Mouse (Mus musculus) megakaryocyte, embryonic 14.5 days (primary cell): Measurements from ENCODE around the gene Map3k4. TPM values are rescaled to one million over a fixed set of nuclear protein-coding genes. Genes with fewer than 3 reads are reported as not detected.
A peak's percentile ranks its signal among the peaks of the same experiment; 100 is the strongest.

ENCODE experiments used
- H3K27me3 ChIP-seq: replicated peaks from 2 replicates; pipeline ENCODE3; 2012; ENCODE audit warnings: inconsistent platforms
- H3K36me3 ChIP-seq: replicated peaks from 2 replicates; pipeline ENCODE3; 2012; ENCODE audit warnings: low read length, inconsistent platforms, mixed read lengths
- H3K4me1 ChIP-seq: 2 replicates; pipeline ENCODE4 v1.6.1; 2012; ENCODE audit warnings: inconsistent platforms
- H3K4me3 ChIP-seq: replicated peaks from 2 replicates; pipeline ENCODE3; 2012; ENCODE audit warnings: moderate library complexity, mild to moderate bottlenecking, inconsistent platforms
- H3K9me3 ChIP-seq: 2 replicates; pipeline ENCODE4 v1.6.1; 2012; ENCODE audit warnings: inconsistent platforms
- FLI1 ChIP-seq: IDR thresholded peaks from 2 replicates; pipeline ENCODE4 v1.6.1; 2012; ENCODE audit warnings: low read length, inconsistent platforms, mixed read lengths
- GATA1 ChIP-seq: IDR thresholded peaks from 3 replicates; pipeline ENCODE4 v1.6.1; 2012; ENCODE audit warnings: mixed read lengths, low read length, inconsistent platforms, borderline replicate concordance
- polyA plus RNA-seq: library from polyadenylated mRNA; stranded (reverse); fragments of >175 nt; gene quantifications from 2 replicates; pipeline ENCODE4 v1.2.3, GENCODE M21; 2012; ENCODE audit warnings: low replicate concordance; ENCODE audit not compliant: insufficient read depth

Map3k4 gene
- 4.9 and 34.0 TPM in 2 replicates for polyA plus RNA-seq

GRCm38 (mm10) chr17:12318663-12319201, at the start of gene Map3k4:
Gene Map3k4 (minus strand): TSS chr17:12318796.
- no peak for TF ChIP-seq FLI1
- no peak for TF ChIP-seq GATA1
- Histone ChIP-seq H3K4me3 (peak within 1 kb of the TSS; percentile 99), H3K9me3 (no peaks in the 10 kb centered on the region), H3K36me3 (peaks cover 3% of the 10 kb centered on the region), H3K27me3 (peaks cover 2% of the 10 kb centered on the region), H3K4me1 (peaks cover 59% of the 10 kb centered on the region)

- Histone ChIP-seq H3K36me3 (no peaks in the 10 kb centered on the region), H3K9me3 (no peaks in the 10 kb centered on the region), H3K4me3 (peak overlapping the region; percentile 42), H3K4me1 (peaks cover 26% of the 10 kb centered on the region), H3K27me3 (peaks cover 12% of the 10 kb centered on the region)
- TF ChIP-seq FLI1, result no peak
Observed at GRCm38 (mm10) chr17:12367373-12367930, 48.9 kb upstream of the Map3k4 start.

GRCm38 (mm10) chr17:12364426-12364735, 45.8 kb upstream of the Map3k4 start:
- Histone ChIP-seq H3K27me3 (peaks cover 14% of the 10 kb centered on the region), H3K4me1 (peaks cover 21% of the 10 kb centered on the region), H3K4me3 (peak overlapping the region; percentile 85), H3K9me3 (no peaks in the 10 kb centered on the region), H3K36me3 (no peaks in the 10 kb centered on the region)
- TF ChIP-seq FLI1, result no peak
- TF ChIP-seq GATA1, result no peak

- peaks cover 21% of the 10 kb centered on the region for H3K4me1 ChIP-seq
- no peaks in the 10 kb centered on the region for H3K36me3 ChIP-seq
- no peaks in the 10 kb centered on the region for H3K9me3 ChIP-seq
- H3K27me3 ChIP-seq, result peaks cover 17% of the 10 kb centered on the region
- no peak for TF ChIP-seq FLI1
- TF ChIP-seq GATA1, result no peak
- peak overlapping the region; percentile 85 for H3K4me3 ChIP-seq
Observed at GRCm38 (mm10) chr17:12363601-12364425, 45.2 kb upstream of the Map3k4 start.

GRCm38 (mm10) chr17:12359876-12360275, 41.3 kb upstream of the Map3k4 start:
- H3K4me3 ChIP-seq, result no peak overlapping the region
- no peaks in the 10 kb centered on the region for H3K9me3 ChIP-seq

GRCm38 (mm10) chr17:12352781-12353180, 34.2 kb upstream of the Map3k4 start:
- H3K4me1 ChIP-seq, result no peaks in the 10 kb centered on the region
- H3K4me3 ChIP-seq, result no peak overlapping the region
- H3K27me3 ChIP-seq, result peaks cover 17% of the 10 kb centered on the region
- no peaks in the 10 kb centered on the region for H3K36me3 ChIP-seq
- TF ChIP-seq GATA1 (no peak), FLI1 (no peak)
- peaks cover 15% of the 10 kb centered on the region; the same call in 1 of the 2 replicates for H3K9me3 ChIP-seq

More at GRCm38 (mm10) chr17:12359876-12360275, 41.3 kb upstream of the Map3k4 start:
- TF ChIP-seq GATA1 (no peak), FLI1 (no peak)
- H3K4me1 ChIP-seq, result peaks cover 13% of the 10 kb centered on the region
- peaks cover 31% of the 10 kb centered on the region for H3K27me3 ChIP-seq
- no peaks in the 10 kb centered on the region for H3K36me3 ChIP-seq

GRCm38 (mm10) chr17:12351564-12351963, 33.0 kb upstream of the Map3k4 start:
- TF ChIP-seq FLI1 (no peak), GATA1 (no peak)
- H3K9me3 ChIP-seq, result peaks cover 15% of the 10 kb centered on the region; the same call in 1 of the 2 replicates
- H3K4me1 ChIP-seq, result no peaks in the 10 kb centered on the region
- peaks cover 9% of the 10 kb centered on the region for H3K27me3 ChIP-seq
- no peak overlapping the region for H3K4me3 ChIP-seq
- H3K36me3 ChIP-seq, result no peaks in the 10 kb centered on the region

- Histone ChIP-seq H3K9me3 (peaks cover 15% of the 10 kb centered on the region; the same call in 1 of the 2 replicates), H3K4me3 (no peak overlapping the region), H3K27me3 (peaks cover 7% of the 10 kb centered on the region), H3K4me1 (no peaks in the 10 kb centered on the region), H3K36me3 (no peaks in the 10 kb centered on the region)
- TF ChIP-seq FLI1 (no peak), GATA1 (no peak)
Observed at GRCm38 (mm10) chr17:12347462-12347861, 28.9 kb upstream of the Map3k4 start.

GRCm38 (mm10) chr17:12343702-12344376, 25.2 kb upstream of the Map3k4 start:
- H3K27me3 ChIP-seq, result peaks cover 8% of the 10 kb centered on the region
- no peak overlapping the region for H3K4me3 ChIP-seq
- TF ChIP-seq GATA1 (no peak), FLI1 (no peak)
- peaks cover 14% of the 10 kb centered on the region for H3K9me3 ChIP-seq
- H3K36me3 ChIP-seq, result no peaks in the 10 kb centered on the region
- H3K4me1 ChIP-seq, result no peaks in the 10 kb centered on the region
